Mouse (Mus musculus): Measurements from ENCODE around the gene Trpc3. TPM values are rescaled to one million over a fixed set of nuclear protein-coding genes. Genes with fewer than 3 reads are reported as not detected.
"Not testable (repeated sequence)": the region's sequence is repeated elsewhere in the genome, so short reads cannot be mapped to it uniquely, and the experiment has no call there.

The Trpc3 gene
- total RNA-seq, 4 experiments from 2014 or later: 1.0 to 2.4 (median 2.0) TPM

GRCm38 (mm10) chr3:36605894-36606783, 83.8 kb downstream of the Trpc3 start:
- no peak for DNase-seq (ENCODE audit: low spot score in 2 of 2)

- not testable (repeated sequence) for DNase-seq (ENCODE audit: low spot score in 2 of 2)
Measured at GRCm38 (mm10) chr3:36599773-36600172, 90.2 kb downstream of the Trpc3 start.

- no peak for DNase-seq (ENCODE audit: low spot score in 2 of 2)
Measured at GRCm38 (mm10) chr3:36598811-36599210, 91.2 kb downstream of the Trpc3 start.

- DNase-seq (ENCODE audit: low spot score in 2 of 2): peak; percentile 93 to 95
Measured at GRCm38 (mm10) chr3:36571827-36572378, 118.1 kb downstream of the Trpc3 start, which contains the start of gene Ccna2. Ccna2 (minus strand) TSS chr3:36572150.

- peak in 1 of 2 experiments; percentile 5 for DNase-seq (ENCODE audit: low spot score in 2 of 2)
Measured at GRCm38 (mm10) chr3:36571361-36571826, 118.6 kb downstream of the Trpc3 start.

Other genes starting within 250 kb of the Trpc3 start
- gene Anxa5, start 214.3 kb downstream of the Trpc3 start, total RNA-seq (2022): 10 to 100 TPM; 14.4 to 39.8 (median 28.6) TPM
- gene 1810062G17Rik, start 214.2 kb downstream of the Trpc3 start, total RNA-seq (2022): not detected
- gene Gm11549, start 168.4 kb downstream of the Trpc3 start, total RNA-seq (2022): not detected
- 10 to 100 TPM; 15.0 to 16.7 (median 15.4) TPM for gene Exosc9, start 137.6 kb downstream of the Trpc3 start, total RNA-seq (2022)
- gene Ccna2, start 118.0 kb downstream of the Trpc3 start, total RNA-seq (2022): under 1 TPM in 1 of 4 experiments, not detected in 3; 0.16 TPM
- 1 to 10 TPM; 7.3 to 8.4 (median 8.2) TPM for gene Bbs7, start 76.7 kb downstream of the Trpc3 start, total RNA-seq (2022)
- gene 4932438A13Rik, start 172.9 kb upstream of the Trpc3 start, total RNA-seq (2022): 10 to 100 TPM; 35.3 to 49.7 (median 39.9) TPM

All from gastrocnemius, adult 8-10 months (tissue).